Mouse (Mus musculus) lung, embryonic 15.5 days (tissue): Measurements from ENCODE around the gene Saysd1. TPM values are rescaled to one million over a fixed set of nuclear protein-coding genes. Genes with fewer than 3 reads are reported as not detected.
"Not testable (repeated sequence)": the region's sequence is repeated elsewhere in the genome, so short reads cannot be mapped to it uniquely, and the experiment has no call there.

ENCODE experiments used
- ATAC-seq: fragments of 200-750 bp; cut with Nextera tagmentation; 2 replicates; pipeline ENCODE4 v1.8.0; 2017; ENCODE audit warnings: moderate number of reproducible peaks, borderline replicate concordance; ENCODE audit not compliant: low FRiP score, low TSS enrichment; ENCODE audit errors: extremely low read depth
- H3K27ac ChIP-seq: fragments of 300-500 bp; sonication (generic); 2 replicates; pipeline ENCODE4 v1.5.1; 2015; ENCODE audit warnings: moderate library complexity, mild to moderate bottlenecking, inconsistent platforms
- H3K27me3 ChIP-seq: fragments of 300-500 bp; sonication (generic); 2 replicates; pipeline ENCODE4 v1.6.1; 2015; ENCODE audit warnings: inconsistent platforms
- H3K36me3 ChIP-seq: fragments of 300-500 bp; sonication (generic); 2 replicates; pipeline ENCODE4 v1.6.1; 2015; ENCODE audit warnings: inconsistent platforms
- H3K4me1 ChIP-seq: fragments of 300-500 bp; sonication (generic); 2 replicates; pipeline ENCODE4 v1.6.1; 2015; ENCODE audit warnings: inconsistent platforms
- H3K4me2 ChIP-seq: fragments of 300-500 bp; sonication (generic); 2 replicates; pipeline ENCODE4 v1.6.1; 2015; ENCODE audit warnings: inconsistent platforms, mild to moderate bottlenecking, moderate library complexity
- H3K4me3 ChIP-seq: fragments of 300-500 bp; sonication (generic); 2 replicates; pipeline ENCODE4 v1.5.1; 2015; ENCODE audit warnings: mild to moderate bottlenecking, inconsistent platforms
- H3K9ac ChIP-seq: fragments of 300-500 bp; sonication (generic); 2 replicates; pipeline ENCODE4 v1.6.1; 2015; ENCODE audit warnings: inconsistent platforms
- H3K9me3 ChIP-seq: fragments of 300-500 bp; sonication (generic); 2 replicates; pipeline ENCODE4 v1.6.1; 2016; ENCODE audit warnings: inconsistent platforms
- WGBS: fragments of 180-500 bp; shearing (Covaris S2); methylation state at CpG from one replicate; pipeline ENCODE4 v1.1.7; 2015; 5-methylcytosine and 5-hydroxymethylcytosine counted together
- polyA plus RNA-seq: library from polyadenylated mRNA; unstranded; fragments of >200 nt; fragmentation: Nextera tagmentation; extraction: Ambion mirVana; gene quantifications from 2 replicates; pipeline ENCODE4 v1.2.1, GENCODE M21; 2015

Saysd1 gene
- polyA plus RNA-seq, 1 experiment from 2014 or later = 12.0 TPM

DNA sequence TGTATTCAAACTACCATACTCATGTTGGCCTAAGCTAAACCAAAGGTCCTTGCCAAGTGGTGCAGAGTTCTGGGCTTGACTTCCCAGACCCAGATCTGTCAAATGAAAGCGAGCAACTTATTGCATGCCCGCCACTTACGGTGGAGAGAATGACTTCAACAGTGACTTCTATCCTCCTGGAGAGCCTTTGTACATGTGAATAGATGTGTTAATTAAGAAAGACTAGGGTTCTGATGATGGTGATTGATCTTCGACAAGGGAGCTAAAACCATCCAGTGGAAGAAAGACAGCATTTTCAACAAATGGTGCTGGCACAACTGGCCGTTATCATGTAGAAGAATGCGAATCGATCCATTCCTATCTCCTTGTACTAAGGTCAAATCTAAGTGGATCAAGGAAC lies 110.9 kb downstream of the Saysd1 start:
- ATAC-seq, H3K9me3 ChIP-seq, H3K27ac ChIP-seq, H3K36me3 ChIP-seq, H3K4me3 ChIP-seq, H3K9ac ChIP-seq, H3K4me2 ChIP-seq, H3K4me1 ChIP-seq, H3K27me3 ChIP-seq: not testable (repeated sequence)
- 95% methylated on average over 7 of the region's 7 CpGs for WGBS

Other genes starting within 250 kb of the Saysd1 start
- gene Gng2, start 160.9 kb downstream of the Saysd1 start, polyA plus RNA-seq = 71.5 and 73.0 TPM in 2 replicates
- 12.3 and 12.5 TPM in 2 replicates for gene Kcnk5, start 43.3 kb upstream of the Saysd1 start, polyA plus RNA-seq
- 1.3 and 3.0 TPM in 2 replicates for gene Kcnk16, start 130.7 kb upstream of the Saysd1 start, polyA plus RNA-seq
- gene Nudt13, start 156.2 kb upstream of the Saysd1 start, polyA plus RNA-seq = 15.0 and 21.2 TPM in 2 replicates
- 49.1 and 50.0 TPM in 2 replicates for gene Ecd, start 209.6 kb upstream of the Saysd1 start, polyA plus RNA-seq
- gene Fam149b, start 209.6 kb upstream of the Saysd1 start, polyA plus RNA-seq = 32.4 and 35.8 TPM in 2 replicates